Mouse (Mus musculus) kidney, postnatal 4 days (tissue): ENCODE measurements at regions not wholly inside any gene's neighbourhood (a gene's known extent, or its start where the extent isn't known, plus 50 kb on each side); places are given as distances from the start of the nearest gene placed in this dataset.
"Not testable (repeated sequence)": the region's sequence is repeated elsewhere in the genome, so short reads cannot be mapped to it uniquely, and the experiment has no call there.

Experiments used
- DNase-seq, 2 experiments: peaks; one replicate each; pipeline ENCODE4 v3.0.0; 2021; ENCODE audit warnings: mixed read lengths in 2 of 2

- DNase-seq = no peak
Observed at GRCm38 (mm10) chr10:111637084-111637735, 131.1 kb downstream of the Phlda1 start.

- no peak for DNase-seq
Observed at GRCm38 (mm10) chr10:111639866-111640265, 133.8 kb downstream of the Phlda1 start.

DNA sequence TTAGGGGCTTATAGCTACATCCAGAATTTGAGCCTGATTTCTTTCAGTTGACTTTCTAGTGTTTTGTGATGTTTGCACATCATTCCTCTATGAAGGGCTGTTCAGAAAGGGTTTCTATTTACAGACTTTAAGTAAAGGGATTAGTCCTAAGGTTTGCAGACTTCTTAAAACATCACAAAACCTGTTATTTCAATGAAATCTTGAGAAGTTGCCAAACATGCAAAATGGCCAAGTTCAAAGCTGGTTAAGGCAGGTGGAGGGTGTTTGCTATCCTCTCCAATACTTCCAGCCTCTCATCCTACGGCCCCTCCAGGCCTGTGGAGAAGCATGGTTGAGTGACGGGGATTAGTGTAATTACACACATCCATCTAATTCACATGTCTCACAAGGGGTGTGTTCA is 136.6 kb downstream of the Phlda1 start:
- DNase-seq = no peak

GRCm38 (mm10) chr10:111653773-111654172 is 147.7 kb downstream of the Phlda1 start:
- DNase-seq = not testable (repeated sequence)

GRCm38 (mm10) chr10:111654364-111655226 is 148.5 kb downstream of the Phlda1 start:
- DNase-seq = peak in 1 of 2 experiments; percentile 15

DNA sequence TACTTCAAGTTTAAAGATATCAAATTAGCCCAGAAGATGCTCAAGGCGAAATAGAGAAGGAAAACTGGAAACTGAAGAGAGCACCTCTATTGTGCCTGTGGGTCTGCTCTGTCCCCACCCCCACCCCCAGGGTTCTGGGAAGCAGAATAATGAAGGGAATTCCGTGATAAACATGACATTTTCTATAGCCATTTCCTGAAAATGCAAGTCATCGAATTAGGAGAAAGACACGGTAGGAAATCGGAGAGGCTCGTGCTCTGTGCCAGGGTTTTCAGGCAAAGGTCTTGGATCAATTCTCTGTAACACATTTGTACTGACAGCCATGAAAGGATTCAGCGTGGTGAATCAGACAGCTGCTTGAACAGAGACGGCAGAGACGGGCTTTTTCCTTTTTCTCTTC is 152.7 kb downstream of the Phlda1 start:
- DNase-seq = peak; percentile 20 to 40

DNA sequence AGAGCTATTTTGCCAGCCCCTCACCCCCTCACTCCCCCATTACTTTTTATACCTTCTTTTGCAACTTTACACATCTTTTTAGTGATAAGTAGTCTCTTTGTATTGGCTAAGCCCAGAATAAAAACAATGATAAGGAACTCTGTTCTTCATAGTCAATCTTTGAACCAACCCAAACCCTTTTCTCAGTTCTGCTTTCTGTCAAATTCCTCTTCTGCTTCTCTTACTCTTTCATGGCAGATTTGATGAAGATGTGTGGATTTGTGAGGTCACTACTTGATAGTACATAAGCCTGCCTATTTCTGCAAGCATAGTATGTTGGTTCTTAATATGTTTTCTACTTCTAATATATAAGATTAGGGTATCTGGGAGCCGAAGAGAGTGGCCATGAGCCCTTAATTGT is 156.6 kb downstream of the Phlda1 start:
- DNase-seq = no peak

DNA sequence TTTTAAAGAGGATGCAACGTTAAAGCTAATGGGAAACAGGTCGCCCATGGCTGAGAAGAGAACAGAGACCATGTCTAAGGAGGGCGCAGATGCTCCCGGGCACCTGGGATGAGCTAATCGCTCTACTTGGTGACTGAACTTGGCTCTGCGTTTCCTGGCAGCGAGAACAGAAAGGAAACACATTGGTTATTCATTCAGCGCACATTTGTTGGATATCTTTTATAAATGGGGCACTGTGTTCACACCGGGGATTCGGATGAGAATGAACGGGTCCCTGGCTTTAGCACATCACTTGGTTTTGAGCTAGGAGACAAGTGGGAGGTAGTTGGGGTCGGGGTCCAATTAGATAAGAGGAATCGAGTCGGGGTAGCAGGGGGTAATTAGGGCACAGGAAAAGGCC is 159.7 kb downstream of the Phlda1 start:
- no peak for DNase-seq

DNA sequence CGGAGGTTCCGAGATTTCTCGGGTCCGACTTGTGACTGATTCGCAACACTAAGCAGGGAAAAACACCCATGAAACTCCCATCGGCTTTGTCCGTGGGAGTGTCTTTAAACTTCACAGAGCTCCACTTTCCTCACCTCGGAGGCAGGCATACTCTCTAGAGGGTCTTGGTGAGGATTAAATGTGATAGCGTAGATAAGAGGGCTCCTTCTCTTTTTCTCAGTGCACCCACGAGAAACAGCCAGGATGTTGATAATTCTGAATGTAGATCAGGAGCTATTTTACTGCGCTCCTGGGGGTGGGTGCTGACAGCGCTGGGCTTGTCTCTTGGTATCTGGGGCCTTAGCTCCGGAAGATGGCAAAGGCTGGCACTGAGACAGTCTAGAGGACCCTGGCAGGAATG is 160.9 kb downstream of the Phlda1 start:
- DNase-seq = no peak

DNA sequence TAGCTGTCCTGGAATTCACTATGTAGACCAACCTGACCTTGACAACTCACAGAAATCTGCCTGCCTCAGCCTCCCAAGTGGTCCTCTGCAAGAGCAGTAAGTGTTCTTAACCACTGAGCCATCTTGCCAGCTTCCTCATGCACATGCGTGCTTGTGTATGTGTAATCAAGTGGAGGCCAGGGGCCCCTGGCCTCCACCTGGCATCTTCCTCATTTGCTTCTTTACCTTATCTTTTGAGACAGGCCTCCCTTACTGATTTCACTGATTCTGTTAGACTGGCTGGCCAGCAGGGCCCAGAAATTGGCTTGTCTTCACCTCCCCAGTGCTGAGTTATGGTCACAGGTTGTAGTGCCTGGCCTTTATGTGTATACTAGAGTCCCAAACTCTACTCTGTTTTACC is 162.6 kb downstream of the Phlda1 start:
- DNase-seq = no peak

- DNase-seq = peak; percentile 73 to 78
Observed at GRCm38 (mm10) chr10:111669658-111670057, 163.6 kb downstream of the Phlda1 start.

GRCm38 (mm10) chr10:111670666-111671065 is 164.6 kb downstream of the Phlda1 start:
- peak in 1 of 2 experiments; percentile 28 for DNase-seq

DNA sequence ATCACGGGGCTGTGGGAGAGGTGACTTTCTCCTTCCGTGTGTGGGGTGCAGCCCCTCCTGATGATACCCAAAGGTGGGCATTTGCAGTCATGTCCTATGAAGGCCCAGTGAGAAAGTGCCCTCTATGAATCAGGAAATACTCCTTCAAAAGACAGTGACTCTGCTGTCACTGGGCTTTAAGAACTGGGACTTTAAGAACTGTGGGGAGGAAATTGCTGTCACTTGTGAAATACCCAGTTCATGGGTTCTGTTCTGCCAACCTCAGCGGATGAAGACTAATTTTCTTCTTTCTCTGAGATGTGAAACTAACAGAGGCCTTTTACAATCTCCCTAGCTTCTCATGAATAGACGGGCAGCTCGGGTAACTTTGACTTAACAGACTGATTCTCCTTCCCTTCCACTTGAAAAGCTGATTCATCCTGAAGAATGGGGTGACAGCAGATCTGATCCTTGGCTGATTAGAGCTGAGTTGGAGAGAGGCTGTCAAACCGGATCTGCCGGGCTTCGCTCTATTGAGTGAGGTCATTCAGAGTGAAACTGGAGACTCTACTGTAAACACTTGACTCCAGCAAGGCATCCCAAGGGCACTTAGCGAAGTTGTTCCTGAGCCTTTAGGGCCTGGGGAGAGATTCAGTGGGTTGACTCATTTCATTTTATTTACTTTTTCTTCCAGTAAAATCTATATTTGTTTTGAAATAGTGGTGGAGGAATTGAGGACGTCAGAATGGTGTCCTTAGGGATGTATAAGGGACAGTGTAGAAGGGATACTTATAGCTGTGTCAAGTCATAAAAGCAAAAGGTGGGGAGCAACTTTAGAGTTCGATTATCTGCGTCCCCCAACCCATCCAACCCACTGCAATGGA is 166.6 kb downstream of the Phlda1 start:
- peak; percentile 51 to 65 for DNase-seq

DNA sequence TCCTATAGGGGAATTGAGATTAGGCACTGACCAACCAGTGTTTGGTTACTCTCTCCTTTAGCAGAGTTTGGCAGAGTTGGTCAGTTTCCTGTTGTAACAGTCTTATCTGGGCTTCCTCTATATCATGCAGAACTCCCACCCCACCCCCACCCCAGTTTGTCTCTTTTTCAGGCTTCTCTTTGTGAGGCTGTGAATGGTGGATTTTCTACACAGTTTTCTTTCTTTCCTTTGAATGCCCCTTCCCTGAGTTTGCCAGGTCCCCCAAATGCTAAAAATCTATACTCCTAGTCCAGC is 167.2 kb downstream of the Phlda1 start:
- DNase-seq = no peak

GRCm38 (mm10) chr10:111676255-111676654 is 170.2 kb downstream of the Phlda1 start:
- DNase-seq = peak in 1 of 2 experiments; percentile 14

- no peak for DNase-seq
Observed at GRCm38 (mm10) chr10:111680919-111681318, 174.8 kb downstream of the Phlda1 start.

DNA sequence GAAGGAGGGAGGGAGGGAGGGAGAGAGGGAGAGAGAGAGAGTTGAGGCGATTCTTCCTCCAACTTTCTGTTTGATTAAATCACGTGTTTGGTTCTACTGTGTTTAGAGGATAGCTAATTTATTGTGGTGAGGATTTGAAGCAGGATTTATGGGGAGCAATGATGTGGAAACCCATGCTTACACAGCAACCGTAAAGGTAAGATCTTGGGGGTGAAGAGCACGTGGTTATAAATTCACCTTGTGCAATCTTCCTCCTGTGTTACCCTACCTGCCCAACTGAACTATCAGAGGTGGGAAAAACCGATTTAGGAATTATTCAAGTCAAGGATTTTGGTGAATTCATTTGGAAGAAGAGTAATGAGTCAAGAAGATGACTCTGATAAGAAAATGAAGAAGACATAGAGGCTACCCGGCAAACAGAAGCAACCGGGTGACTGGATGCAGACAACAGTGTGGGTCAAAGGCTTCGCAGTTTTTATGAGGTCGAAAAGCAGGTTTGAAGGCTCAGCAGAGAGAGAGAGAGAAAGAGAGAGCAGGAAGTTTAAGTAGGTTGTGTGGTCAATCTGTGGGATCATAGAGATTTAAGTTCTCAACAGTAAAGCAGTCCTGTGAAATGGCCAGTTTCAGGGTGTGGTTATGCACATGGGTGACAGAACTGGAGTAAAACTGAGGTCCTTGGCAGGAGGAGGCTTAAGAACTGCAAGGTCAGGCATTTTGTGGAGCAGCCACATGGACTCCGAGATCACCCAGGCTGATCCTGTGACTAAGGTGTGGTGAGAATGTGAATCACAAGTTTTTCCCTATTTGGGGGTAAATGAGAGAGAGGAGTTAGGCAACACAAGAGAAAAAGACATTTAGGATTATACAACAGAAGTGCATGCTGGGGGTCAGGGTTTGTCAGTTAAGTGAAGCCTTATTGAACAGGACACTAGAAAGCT is 178.6 kb downstream of the Phlda1 start:
- DNase-seq = no peak

DNA sequence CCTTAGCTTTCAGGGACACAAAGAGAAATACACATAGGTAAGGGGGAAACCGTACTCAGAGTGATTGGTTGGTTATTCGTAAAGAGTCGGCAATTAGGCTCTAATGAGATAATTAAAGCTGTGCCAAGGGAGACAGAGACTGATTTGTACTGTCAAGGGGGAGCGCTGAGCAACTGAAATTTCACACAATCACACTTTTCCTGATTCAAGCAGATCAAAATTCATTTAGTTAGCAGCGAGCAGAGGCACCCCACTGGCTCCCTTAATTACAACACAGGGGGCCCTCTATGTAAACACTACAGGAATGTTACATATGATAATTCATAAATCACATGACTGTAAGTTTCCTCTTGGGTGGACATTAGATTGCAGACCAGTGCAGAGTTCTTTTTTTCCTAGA is 180.5 kb downstream of the Phlda1 start:
- no peak for DNase-seq

DNA sequence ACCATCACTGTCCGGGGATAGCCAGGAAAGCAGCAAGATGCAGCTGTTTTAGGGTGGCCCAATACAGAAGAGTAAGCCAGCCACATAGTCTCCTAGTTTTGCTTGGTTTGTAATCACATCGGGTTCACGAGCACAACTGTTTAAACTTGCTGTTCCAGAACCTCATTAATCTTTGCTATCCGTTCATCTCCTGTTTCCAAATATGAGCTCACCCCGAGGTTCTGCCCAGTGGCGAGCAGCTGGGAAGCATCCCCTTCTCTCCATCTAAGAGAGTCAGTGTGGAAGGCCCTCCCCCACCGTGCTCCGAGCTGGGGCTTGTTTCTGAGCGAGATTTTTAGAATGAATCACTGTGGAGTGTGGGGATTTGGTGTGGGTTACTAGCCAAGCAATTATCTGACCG is 183.5 kb downstream of the Phlda1 start:
- DNase-seq = peak; percentile 79 to 87

- no peak for DNase-seq
Observed at GRCm38 (mm10) chr10:111693762-111694161, 187.7 kb downstream of the Phlda1 start.

- DNase-seq = peak; percentile 49 to 64
Observed at GRCm38 (mm10) chr10:111694227-111695200, 188.4 kb downstream of the Phlda1 start.
